Mouse (Mus musculus) forebrain, embryonic 16.5 days (tissue): ENCODE data around the gene Ccp110. TPM values are rescaled to one million over a fixed set of nuclear protein-coding genes. Genes with fewer than 3 reads are reported as not detected.

Source experiments
- ATAC-seq: fragments of 200-750 bp; cut with Nextera tagmentation; 2 replicates; pipeline ENCODE4 v1.8.0; 2017; ENCODE audit warnings: mild to moderate bottlenecking, moderate library complexity
- H3K27ac ChIP-seq: fragments of 300-500 bp; sonication (generic); 2 replicates; pipeline ENCODE4 v1.5.1; 2014; ENCODE audit warnings: low read length, control low read depth
- H3K27me3 ChIP-seq: fragments of 300-500 bp; sonication (generic); replicated peaks from 2 replicates; pipeline ENCODE4 v1.6.1; 2014; ENCODE audit warnings: low read length; ENCODE audit not compliant: control insufficient read depth, insufficient read depth
- H3K36me3 ChIP-seq: fragments of 300-500 bp; sonication (generic); 2 replicates; pipeline ENCODE4 v1.6.1; 2014; ENCODE audit not compliant: control insufficient read depth, insufficient read depth
- H3K4me1 ChIP-seq: fragments of 300-500 bp; sonication (generic); replicated peaks from 2 replicates; pipeline ENCODE4 v1.6.1; 2014; ENCODE audit warnings: low read length; ENCODE audit not compliant: control insufficient read depth, insufficient read depth
- H3K4me2 ChIP-seq: fragments of 300-500 bp; sonication (generic); 2 replicates; pipeline ENCODE4 v1.6.1; 2014; ENCODE audit warnings: mild to moderate bottlenecking, low read length, control low read depth
- H3K4me3 ChIP-seq: fragments of 300-500 bp; sonication (generic); replicated peaks from 2 replicates; pipeline ENCODE4 v1.5.1; 2014; ENCODE audit warnings: mild to moderate bottlenecking, low read length, control low read depth
- H3K9ac ChIP-seq: fragments of 300-500 bp; sonication (generic); replicated peaks from 2 replicates; pipeline ENCODE4 v1.6.1; 2014; ENCODE audit warnings: low read depth, low read length, control low read depth
- H3K9me3 ChIP-seq: fragments of 300-500 bp; sonication (generic); 2 replicates; pipeline ENCODE4 v1.6.1; 2016; ENCODE audit warnings: low read length; ENCODE audit not compliant: control insufficient read depth
- WGBS: fragments of 180-500 bp; shearing (Covaris S2); extraction: QIAGEN DNeasy Blood & Tissue Kit; methylation state at CpG from one replicate; pipeline ENCODE4 v1.1.7; 2014; 5-methylcytosine and 5-hydroxymethylcytosine counted together
- polyA plus RNA-seq: library from polyadenylated mRNA; unstranded; fragments of >200 nt; fragmentation: Nextera tagmentation; extraction: Ambion mirVana; gene quantifications from 2 replicates; pipeline ENCODE4 v1.2.1, GENCODE M21; 2015

The Ccp110 gene
- polyA plus RNA-seq, 1 experiment from 2014 or later = 42.4 TPM

- no peak overlapping the region for H3K4me2 ChIP-seq
- ATAC-seq = no peak
- no peaks in the 10 kb centered on the region for H3K9me3 ChIP-seq
- WGBS = 95% methylated on average over 1 of the region's 1 CpGs
- H3K36me3 ChIP-seq = peaks cover 5% of the 10 kb centered on the region; the same call in 1 of the 2 replicates
- H3K4me3 ChIP-seq = no peak overlapping the region
- H3K27me3 ChIP-seq = no peaks in the 10 kb centered on the region
- no peak overlapping the region for H3K27ac ChIP-seq
- peaks cover 14% of the 10 kb centered on the region for H3K4me1 ChIP-seq
- H3K9ac ChIP-seq = no peak overlapping the region
Measured at GRCm38 (mm10) chr7:118714873-118715272, 2.5 kb downstream of the Ccp110 start.

GRCm38 (mm10) chr7:118718066-118718465 lies 5.7 kb downstream of the Ccp110 start:
- WGBS = 95% methylated on average over 4 of the region's 4 CpGs
- peaks cover 14% of the 10 kb centered on the region; the same call in 1 of the 2 replicates for H3K36me3 ChIP-seq
- H3K9ac ChIP-seq = no peak overlapping the region
- no peak overlapping the region for H3K4me2 ChIP-seq
- H3K4me3 ChIP-seq = no peak overlapping the region
- H3K27ac ChIP-seq = no peak overlapping the region
- H3K9me3 ChIP-seq = no peaks in the 10 kb centered on the region
- no peak for ATAC-seq
- no peaks in the 10 kb centered on the region for H3K27me3 ChIP-seq
- peaks cover 12% of the 10 kb centered on the region for H3K4me1 ChIP-seq

- Histone ChIP-seq H3K9me3 (no peaks in the 10 kb centered on the region), H3K4me1 (no peaks in the 10 kb centered on the region), H3K4me3 (no peak overlapping the region), H3K9ac (no peak overlapping the region), H3K27ac (no peak overlapping the region), H3K4me2 (no peak overlapping the region), H3K36me3 (peaks cover 18% of the 10 kb centered on the region), H3K27me3 (no peaks in the 10 kb centered on the region)
- WGBS = 90% methylated on average over 9 of the region's 9 CpGs
- no peak for ATAC-seq
Measured at GRCm38 (mm10) chr7:118723927-118724326, 11.6 kb downstream of the Ccp110 start.

- H3K4me3 ChIP-seq = no peak overlapping the region
- H3K9ac ChIP-seq = no peak overlapping the region
- peaks cover 16% of the 10 kb centered on the region for H3K36me3 ChIP-seq
- H3K27me3 ChIP-seq = no peaks in the 10 kb centered on the region
- H3K9me3 ChIP-seq = no peaks in the 10 kb centered on the region
- no peak overlapping the region for H3K27ac ChIP-seq
- H3K4me1 ChIP-seq = no peaks in the 10 kb centered on the region
- no peak for ATAC-seq
- 91% methylated on average over 2 of the region's 2 CpGs for WGBS
- no peak overlapping the region for H3K4me2 ChIP-seq
Measured at GRCm38 (mm10) chr7:118725459-118725858, 13.1 kb downstream of the Ccp110 start.

- H3K4me3 ChIP-seq = no peak overlapping the region
- 95% methylated on average over 13 of the region's 13 CpGs for WGBS
- H3K27me3 ChIP-seq = no peaks in the 10 kb centered on the region
- H3K4me1 ChIP-seq = no peaks in the 10 kb centered on the region
- peaks cover 17% of the 10 kb centered on the region for H3K36me3 ChIP-seq
- no peaks in the 10 kb centered on the region for H3K9me3 ChIP-seq
- H3K4me2 ChIP-seq = no peak overlapping the region
- H3K9ac ChIP-seq = no peak overlapping the region
- no peak for ATAC-seq
- H3K27ac ChIP-seq = no peak overlapping the region
Measured at GRCm38 (mm10) chr7:118728846-118729587, 16.7 kb downstream of the Ccp110 start.

- Histone ChIP-seq H3K4me2 (no peak overlapping the region), H3K27ac (no peak overlapping the region), H3K9me3 (no peaks in the 10 kb centered on the region), H3K4me3 (no peak overlapping the region), H3K27me3 (no peaks in the 10 kb centered on the region), H3K36me3 (peaks cover 23% of the 10 kb centered on the region), H3K4me1 (no peaks in the 10 kb centered on the region), H3K9ac (no peak overlapping the region)
- 94% methylated on average over 3 of the region's 3 CpGs for WGBS
- ATAC-seq = no peak
Measured at GRCm38 (mm10) chr7:118731781-118732180, 19.4 kb downstream of the Ccp110 start.

- Histone ChIP-seq H3K36me3 (peaks cover 25% of the 10 kb centered on the region), H3K27me3 (no peaks in the 10 kb centered on the region), H3K4me3 (no peak overlapping the region), H3K9me3 (no peaks in the 10 kb centered on the region), H3K4me1 (no peaks in the 10 kb centered on the region), H3K27ac (no peak overlapping the region), H3K4me2 (no peak overlapping the region), H3K9ac (no peak overlapping the region)
- WGBS = 87% methylated on average over 13 of the region's 13 CpGs
- ATAC-seq = no peak
Measured at GRCm38 (mm10) chr7:118733225-118733624, 20.9 kb downstream of the Ccp110 start.

- H3K27ac ChIP-seq = no peak overlapping the region
- no peak overlapping the region for H3K4me3 ChIP-seq
- H3K4me1 ChIP-seq = peaks cover 14% of the 10 kb centered on the region
- WGBS = 68% methylated on average over 1 of the region's 1 CpGs
- peaks cover 12% of the 10 kb centered on the region for H3K36me3 ChIP-seq
- no peak for ATAC-seq
- no peaks in the 10 kb centered on the region for H3K9me3 ChIP-seq
- no peak overlapping the region for H3K4me2 ChIP-seq
- no peaks in the 10 kb centered on the region for H3K27me3 ChIP-seq
- no peak overlapping the region for H3K9ac ChIP-seq
Measured at GRCm38 (mm10) chr7:118738730-118739129, 26.4 kb downstream of the Ccp110 start.

- Histone ChIP-seq H3K4me1 (peaks cover 14% of the 10 kb centered on the region), H3K36me3 (peaks cover 9% of the 10 kb centered on the region), H3K4me3 (peak within 1 kb of the TSS; percentile 83), H3K27ac (peak within 1 kb of the TSS; percentile 91), H3K9me3 (no peaks in the 10 kb centered on the region), H3K4me2 (peak within 1 kb of the TSS; percentile 87), H3K9ac (peak within 1 kb of the TSS; percentile 87), H3K27me3 (no peaks in the 10 kb centered on the region)
- peak; percentile 88 for ATAC-seq
- 3% methylated on average over 15 of the region's 16 CpGs for WGBS
Measured at GRCm38 (mm10) chr7:118739975-118740531, 27.7 kb downstream of the Ccp110 start, which contains the start of gene Vps35l. Vps35l (plus strand) TSS chr7:118740226.
